Mouse (Mus musculus): ENCODE measurements around the gene Gse1. TPM values are rescaled to one million over a fixed set of nuclear protein-coding genes. Genes with fewer than 3 reads are reported as not detected.

The Gse1 gene
- polyA plus RNA-seq, 1 experiment, result 55.9 TPM

GRCm38 (mm10) chr8:120420226-120420625 is 192.0 kb downstream of the Gse1 start:
- H3K4me1 ChIP-seq (ENCODE audit: control insufficient read depth, insufficient read depth, insufficient read length, low read length), result peaks cover 30% of the 10 kb centered on the region
- no peaks in the 10 kb centered on the region for H3K27me3 ChIP-seq (ENCODE audit: control insufficient read depth, insufficient read depth, low read length)
- TF ChIP-seq CTCF (IDR thresholded peaks at IDR 0.05; ENCODE audit: extremely low read depth, insufficient read length, insufficient replicate concordance, low read depth, low read length), result no peak
- TF ChIP-seq POLR2A (IDR thresholded peaks at IDR 0.05; ENCODE audit: low read depth, low read length), result no peak
- no peak overlapping the region for H3K27ac ChIP-seq (ENCODE audit: insufficient read depth, low read depth, low read length)
- 81% methylated on average over 5 of the region's 5 CpGs for WGBS
- H3K4me3 ChIP-seq (ENCODE audit: low read depth, low read length), result no peak overlapping the region
- H3K36me3 ChIP-seq (ENCODE audit: control insufficient read depth, insufficient read depth, low read length), result no peaks in the 10 kb centered on the region

- H3K36me3 ChIP-seq (ENCODE audit: control insufficient read depth, insufficient read depth, low read length), result no peaks in the 10 kb centered on the region
- TF ChIP-seq POLR2A (IDR thresholded peaks at IDR 0.05; ENCODE audit: low read depth, low read length) (no peak), CTCF (IDR thresholded peaks at IDR 0.05; ENCODE audit: extremely low read depth, insufficient read length, insufficient replicate concordance, low read depth, low read length) (no peak)
- H3K4me3 ChIP-seq (ENCODE audit: low read depth, low read length), result no peak overlapping the region
- no peaks in the 10 kb centered on the region for H3K27me3 ChIP-seq (ENCODE audit: control insufficient read depth, insufficient read depth, low read length)
- H3K27ac ChIP-seq (ENCODE audit: insufficient read depth, low read depth, low read length), result no peak overlapping the region
- 74% methylated on average over 9 of the region's 9 CpGs for WGBS
- peaks cover 25% of the 10 kb centered on the region for H3K4me1 ChIP-seq (ENCODE audit: control insufficient read depth, insufficient read depth, insufficient read length, low read length)
Measured at GRCm38 (mm10) chr8:120421638-120422037, 193.4 kb downstream of the Gse1 start.

GRCm38 (mm10) chr8:120422236-120422635 is 194.0 kb downstream of the Gse1 start:
- no peak overlapping the region for H3K27ac ChIP-seq (ENCODE audit: insufficient read depth, low read depth, low read length)
- WGBS, result 91% methylated on average over 8 of the region's 8 CpGs
- no peak for TF ChIP-seq POLR2A (IDR thresholded peaks at IDR 0.05; ENCODE audit: low read depth, low read length)
- TF ChIP-seq CTCF (IDR thresholded peaks at IDR 0.05; ENCODE audit: extremely low read depth, insufficient read length, insufficient replicate concordance, low read depth, low read length), result no peak
- H3K27me3 ChIP-seq (ENCODE audit: control insufficient read depth, insufficient read depth, low read length), result no peaks in the 10 kb centered on the region
- H3K4me1 ChIP-seq (ENCODE audit: control insufficient read depth, insufficient read depth, insufficient read length, low read length), result peaks cover 20% of the 10 kb centered on the region
- no peaks in the 10 kb centered on the region for H3K36me3 ChIP-seq (ENCODE audit: control insufficient read depth, insufficient read depth, low read length)
- H3K4me3 ChIP-seq (ENCODE audit: low read depth, low read length), result no peak overlapping the region

GRCm38 (mm10) chr8:120423576-120423975 is 195.3 kb downstream of the Gse1 start:
- H3K27me3 ChIP-seq (ENCODE audit: control insufficient read depth, insufficient read depth, low read length), result no peaks in the 10 kb centered on the region
- no peak overlapping the region for H3K27ac ChIP-seq (ENCODE audit: insufficient read depth, low read depth, low read length)
- WGBS, result 75% methylated on average over 7 of the region's 7 CpGs
- peaks cover 15% of the 10 kb centered on the region for H3K4me1 ChIP-seq (ENCODE audit: control insufficient read depth, insufficient read depth, insufficient read length, low read length)
- no peaks in the 10 kb centered on the region for H3K36me3 ChIP-seq (ENCODE audit: control insufficient read depth, insufficient read depth, low read length)
- no peak overlapping the region for H3K4me3 ChIP-seq (ENCODE audit: low read depth, low read length)
- TF ChIP-seq POLR2A (IDR thresholded peaks at IDR 0.05; ENCODE audit: low read depth, low read length), result no peak
- TF ChIP-seq CTCF (IDR thresholded peaks at IDR 0.05; ENCODE audit: extremely low read depth, insufficient read length, insufficient replicate concordance, low read depth, low read length), result no peak

- Histone ChIP-seq H3K27ac (ENCODE audit: insufficient read depth, low read depth, low read length) (no peak overlapping the region), H3K4me3 (ENCODE audit: low read depth, low read length) (no peak overlapping the region), H3K27me3 (ENCODE audit: control insufficient read depth, insufficient read depth, low read length) (no peaks in the 10 kb centered on the region), H3K36me3 (ENCODE audit: control insufficient read depth, insufficient read depth, low read length) (no peaks in the 10 kb centered on the region), H3K4me1 (ENCODE audit: control insufficient read depth, insufficient read depth, insufficient read length, low read length) (peaks cover 18% of the 10 kb centered on the region)
- WGBS, result 82% methylated on average over 4 of the region's 4 CpGs
- TF ChIP-seq CTCF (IDR thresholded peaks at IDR 0.05; ENCODE audit: extremely low read depth, insufficient read length, insufficient replicate concordance, low read depth, low read length) (no peak), POLR2A (IDR thresholded peaks at IDR 0.05; ENCODE audit: low read depth, low read length) (no peak)
Measured at GRCm38 (mm10) chr8:120424829-120425198, 196.6 kb downstream of the Gse1 start.

- Histone ChIP-seq H3K4me1 (ENCODE audit: control insufficient read depth, insufficient read depth, insufficient read length, low read length) (peaks cover 21% of the 10 kb centered on the region), H3K36me3 (ENCODE audit: control insufficient read depth, insufficient read depth, low read length) (no peaks in the 10 kb centered on the region), H3K4me3 (ENCODE audit: low read depth, low read length) (no peak overlapping the region), H3K27me3 (ENCODE audit: control insufficient read depth, insufficient read depth, low read length) (no peaks in the 10 kb centered on the region), H3K27ac (ENCODE audit: insufficient read depth, low read depth, low read length) (no peak overlapping the region)
- WGBS, result 83% methylated on average over 8 of the region's 8 CpGs
- TF ChIP-seq POLR2A (IDR thresholded peaks at IDR 0.05; ENCODE audit: low read depth, low read length) (no peak), CTCF (IDR thresholded peaks at IDR 0.05; ENCODE audit: extremely low read depth, insufficient read length, insufficient replicate concordance, low read depth, low read length) (no peak)
Measured at GRCm38 (mm10) chr8:120425199-120425941, 197.1 kb downstream of the Gse1 start.

- Histone ChIP-seq H3K4me1 (ENCODE audit: control insufficient read depth, insufficient read depth, insufficient read length, low read length) (peaks cover 21% of the 10 kb centered on the region), H3K27ac (ENCODE audit: insufficient read depth, low read depth, low read length) (no peak overlapping the region), H3K4me3 (ENCODE audit: low read depth, low read length) (no peak overlapping the region), H3K36me3 (ENCODE audit: control insufficient read depth, insufficient read depth, low read length) (no peaks in the 10 kb centered on the region), H3K27me3 (ENCODE audit: control insufficient read depth, insufficient read depth, low read length) (no peaks in the 10 kb centered on the region)
- WGBS, result 70% methylated on average over 1 of the region's 1 CpGs
- TF ChIP-seq CTCF (IDR thresholded peaks at IDR 0.05; ENCODE audit: extremely low read depth, insufficient read length, insufficient replicate concordance, low read depth, low read length), result no peak
- no peak for TF ChIP-seq POLR2A (IDR thresholded peaks at IDR 0.05; ENCODE audit: low read depth, low read length)
Measured at GRCm38 (mm10) chr8:120426105-120426504, 197.8 kb downstream of the Gse1 start.
